Mouse (Mus musculus) cortical plate, adult 2 months (tissue): ENCODE data around the gene B3gnt9. TPM values are rescaled to one million over a fixed set of nuclear protein-coding genes. Genes with fewer than 3 reads are reported as not detected.
A peak's percentile ranks its signal among the peaks of the same experiment; 100 is the strongest.

Experiments used
- H3K27ac ChIP-seq: fragments of 200-500 bp; 2 replicates; pipeline ENCODE4 v1.5.1; 2012; ENCODE audit warnings: low read length, control low read depth, inconsistent platforms; ENCODE audit not compliant: insufficient read depth
- H3K4me1 ChIP-seq: fragments of 200-500 bp; 2 replicates; pipeline ENCODE4 v1.6.1; 2011; ENCODE audit warnings: low read length; ENCODE audit not compliant: control insufficient read depth, insufficient read depth
- H3K4me3 ChIP-seq: fragments of 200-500 bp; 2 replicates; pipeline ENCODE4 v1.5.1; 2011; ENCODE audit warnings: mild to moderate bottlenecking, low read length, control low read depth; ENCODE audit not compliant: insufficient read depth
- CTCF ChIP-seq: fragments of 200-500 bp; IDR thresholded peaks from 2 replicates; pipeline ENCODE4 v1.5.1; 2011; ENCODE audit warnings: mild to moderate bottlenecking, control low read depth, low read length; ENCODE audit not compliant: insufficient read depth; ENCODE audit errors: extremely low read depth
- POLR2A ChIP-seq: fragments of 200-500 bp; IDR thresholded peaks from 2 replicates; pipeline ENCODE4 v1.6.1; 2011; ENCODE audit warnings: mild to moderate bottlenecking, low read length, control low read depth; ENCODE audit not compliant: insufficient read depth; ENCODE audit errors: extremely low read depth
- polyA plus RNA-seq: library from polyadenylated mRNA; depleted of rRNA; stranded (reverse); fragments of >200 nt; gene quantifications from 2 replicates; pipeline ENCODE4 v1.2.3, GENCODE M21; 2012

The B3gnt9 gene
- polyA plus RNA-seq, 1 experiment: 5.5 TPM

DNA sequence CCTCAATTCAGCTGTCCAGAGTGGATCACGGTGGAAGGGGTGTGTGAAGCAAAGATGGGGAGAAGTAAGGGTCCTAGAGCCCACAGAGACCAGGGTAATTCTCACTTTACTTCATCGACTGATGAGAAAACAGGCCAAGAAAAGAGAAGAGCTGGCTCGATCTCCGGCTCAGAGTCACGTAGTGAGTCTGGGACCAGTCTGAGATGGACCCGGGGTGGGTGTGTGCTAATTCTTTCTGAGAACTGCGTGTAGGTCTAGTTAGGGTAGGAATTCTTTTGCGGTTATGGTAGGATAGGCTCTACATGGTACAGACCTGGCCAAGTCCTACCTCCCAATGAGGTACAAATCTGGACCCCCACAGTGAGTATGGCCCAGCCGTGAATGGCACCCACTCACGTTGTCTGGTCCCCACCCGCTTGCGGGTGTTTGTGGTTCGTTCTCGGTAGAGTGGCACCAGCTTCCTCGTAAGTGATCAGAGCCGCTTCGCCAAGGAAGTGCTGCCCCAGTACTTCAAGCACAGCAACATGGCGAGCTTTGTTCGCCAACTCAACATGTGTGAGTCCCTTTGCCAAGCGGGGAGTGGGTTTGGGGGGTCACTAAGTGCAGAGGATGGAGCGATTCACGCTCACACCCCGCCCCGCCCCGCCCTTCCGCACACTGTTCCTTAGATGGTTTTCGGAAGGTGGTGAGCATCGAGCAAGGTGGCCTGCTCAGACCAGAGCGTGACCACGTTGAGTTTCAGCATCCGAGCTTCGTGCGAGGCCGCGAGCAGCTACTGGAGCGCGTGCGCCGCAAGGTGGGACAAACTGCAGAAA, 15.4 kb upstream of the B3gnt9 start:
- no peaks in the 10 kb centered on the region; the same call in 1 of the 2 replicates for H3K4me1 ChIP-seq
- TF ChIP-seq POLR2A: no peak
- TF ChIP-seq CTCF: no peak
- H3K27ac ChIP-seq: no peak overlapping the region
- H3K4me3 ChIP-seq: peak overlapping the region; percentile 25

DNA sequence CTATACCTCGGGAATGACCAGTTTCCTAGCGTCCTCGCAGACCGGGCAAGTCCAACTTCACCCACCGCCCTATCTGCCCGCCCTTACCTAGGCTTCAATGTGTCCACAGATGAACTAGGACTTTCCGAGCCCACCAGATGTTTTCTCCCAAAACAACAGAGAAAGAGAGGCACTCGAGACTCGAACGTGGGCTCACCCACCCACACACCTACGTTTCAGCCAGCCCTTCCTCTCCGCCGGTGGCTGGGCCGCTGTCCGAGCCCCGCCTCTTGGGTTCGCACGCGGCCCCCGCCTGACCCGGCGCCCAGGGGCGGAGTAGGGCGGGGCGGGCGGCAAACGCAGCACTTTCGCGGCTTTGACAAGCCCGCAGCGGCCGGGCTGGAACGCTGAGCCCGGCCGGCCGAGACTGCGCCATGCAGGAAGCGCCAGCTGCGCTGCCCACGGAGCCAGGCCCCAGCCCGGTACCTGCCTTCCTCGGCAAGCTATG, 14.6 kb upstream of the B3gnt9 start, which contains the start of gene Hsf4:
Gene Hsf4 (plus strand): TSS at position 341 of the 487 bp plus-strand sequence.
- Histone ChIP-seq H3K4me1 (no peaks in the 10 kb centered on the region; the same call in 1 of the 2 replicates), H3K27ac (peak within 1 kb of the TSS; percentile 79), H3K4me3 (peak within 1 kb of the TSS; percentile 25)
- TF ChIP-seq CTCF: no peak
- TF ChIP-seq POLR2A: 0 out of 2 replicates have a peak, but pooled peaks have one; percentile 33

DNA sequence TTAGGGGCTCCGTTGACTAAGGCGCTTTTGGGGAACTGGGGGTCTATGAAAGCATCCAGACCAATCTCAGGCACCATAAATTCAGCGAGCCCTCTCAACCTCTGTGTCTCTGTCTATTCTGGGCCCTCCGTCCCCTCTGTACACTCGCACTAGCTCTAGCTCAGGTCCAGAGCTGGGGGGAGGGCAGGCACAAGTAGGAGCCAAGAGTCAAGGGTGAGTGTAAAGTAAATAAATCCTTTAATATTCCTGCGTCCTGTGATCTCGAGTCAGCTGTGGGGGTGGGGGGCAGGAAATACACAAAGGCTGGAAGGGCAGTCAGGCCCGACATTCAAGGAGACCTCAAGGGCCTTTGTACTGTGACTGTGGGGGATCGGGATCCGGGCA, 14.1 kb upstream of the B3gnt9 start:
- Histone ChIP-seq H3K4me1 (no peaks in the 10 kb centered on the region; the same call in 1 of the 2 replicates), H3K27ac (peak overlapping the region; percentile 79), H3K4me3 (peak overlapping the region; percentile 25)
- no peak for TF ChIP-seq CTCF
- no peak for TF ChIP-seq POLR2A

DNA sequence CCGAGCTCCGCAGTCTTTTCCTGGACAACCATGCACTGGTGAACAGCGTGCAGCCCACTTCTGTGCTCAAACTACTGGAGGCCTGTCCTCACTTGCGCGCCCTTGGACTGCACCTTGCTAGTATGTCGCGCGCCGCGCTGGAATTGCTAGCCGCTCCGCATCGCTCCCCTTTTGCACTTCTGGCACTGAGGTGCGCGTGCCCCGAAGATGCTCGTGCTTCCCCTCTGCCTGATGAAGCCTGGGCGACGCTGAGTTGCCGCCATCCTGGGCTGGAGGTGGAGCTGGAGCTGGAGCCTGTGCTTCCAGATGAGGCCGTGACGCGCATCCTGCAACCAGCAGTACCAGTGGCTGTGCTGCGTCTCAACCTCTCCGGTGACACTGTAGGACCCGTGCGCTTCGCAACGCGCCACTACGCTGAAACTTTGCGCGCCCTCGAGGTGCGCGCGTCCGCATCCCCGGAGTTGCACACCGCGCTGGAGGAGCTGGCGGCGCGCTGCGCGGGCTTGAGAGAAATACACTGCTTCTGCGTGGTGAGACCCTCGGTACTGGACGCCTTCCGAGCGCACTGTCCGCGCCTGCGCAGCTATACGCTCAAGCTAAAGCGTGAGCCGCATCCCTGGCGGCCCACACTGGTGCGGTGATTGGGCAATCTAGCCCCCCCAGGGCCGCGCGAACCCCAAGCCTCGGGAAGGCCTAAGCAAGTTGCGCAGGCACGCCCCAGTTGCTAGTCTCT, 13.6 kb upstream of the B3gnt9 start:
- H3K4me1 ChIP-seq: no peaks in the 10 kb centered on the region; the same call in 1 of the 2 replicates
- peak; percentile 73; the same call in 1 of the 2 replicates for TF ChIP-seq POLR2A
- no peak for TF ChIP-seq CTCF
- H3K27ac ChIP-seq: peak overlapping the region; percentile 79; the same call in 1 of the 2 replicates
- peak overlapping the region; percentile 25 for H3K4me3 ChIP-seq

DNA sequence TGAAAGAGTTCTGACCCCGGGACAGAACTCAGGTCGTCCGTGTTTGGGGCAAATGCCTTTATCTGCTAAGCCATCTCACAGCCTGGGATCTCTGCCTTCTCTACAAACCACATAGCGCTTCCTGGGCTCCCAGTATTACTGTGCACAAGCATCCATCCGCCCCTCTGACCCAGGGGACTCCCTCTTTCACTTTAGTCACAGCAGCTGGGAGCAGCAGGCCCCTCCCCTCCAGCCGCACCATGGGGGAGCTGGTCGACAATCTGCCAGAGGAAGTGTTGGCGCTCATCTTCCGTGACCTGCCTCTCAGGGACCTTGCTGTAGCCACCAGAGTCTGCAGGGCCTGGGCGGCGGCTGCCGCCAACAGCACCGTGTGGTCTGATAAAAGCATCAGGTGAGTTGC, 11.8 kb upstream of the B3gnt9 start:
- no peak overlapping the region for H3K27ac ChIP-seq
- TF ChIP-seq CTCF (no peak), POLR2A (no peak)
- H3K4me3 ChIP-seq: no peak overlapping the region
- no peaks in the 10 kb centered on the region; the same call in 1 of the 2 replicates for H3K4me1 ChIP-seq

DNA sequence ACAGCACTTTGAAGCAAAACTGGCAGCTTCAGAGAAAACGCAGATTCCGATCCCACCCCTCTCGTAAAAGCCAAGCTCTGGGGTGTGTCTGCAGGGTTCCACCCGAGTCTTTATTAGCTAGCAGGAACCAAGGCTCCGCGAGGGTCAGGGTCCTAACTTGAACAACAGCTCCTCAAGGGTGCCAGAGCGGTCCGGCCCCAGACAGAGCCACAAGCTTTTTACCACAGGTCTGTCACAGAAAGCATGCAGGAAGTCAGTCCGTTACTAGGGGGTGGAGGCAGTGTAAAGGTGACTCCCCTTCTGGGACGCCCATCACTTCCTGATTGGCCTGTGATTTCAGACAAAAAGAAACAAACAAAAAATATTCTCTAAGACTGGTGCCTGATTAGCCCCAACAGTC, 10.2 kb upstream of the B3gnt9 start:
- no peak for TF ChIP-seq CTCF
- no peak for TF ChIP-seq POLR2A
- Histone ChIP-seq H3K4me1 (no peaks in the 10 kb centered on the region; the same call in 1 of the 2 replicates), H3K27ac (no peak overlapping the region), H3K4me3 (no peak overlapping the region; the same call in 1 of the 2 replicates)

DNA sequence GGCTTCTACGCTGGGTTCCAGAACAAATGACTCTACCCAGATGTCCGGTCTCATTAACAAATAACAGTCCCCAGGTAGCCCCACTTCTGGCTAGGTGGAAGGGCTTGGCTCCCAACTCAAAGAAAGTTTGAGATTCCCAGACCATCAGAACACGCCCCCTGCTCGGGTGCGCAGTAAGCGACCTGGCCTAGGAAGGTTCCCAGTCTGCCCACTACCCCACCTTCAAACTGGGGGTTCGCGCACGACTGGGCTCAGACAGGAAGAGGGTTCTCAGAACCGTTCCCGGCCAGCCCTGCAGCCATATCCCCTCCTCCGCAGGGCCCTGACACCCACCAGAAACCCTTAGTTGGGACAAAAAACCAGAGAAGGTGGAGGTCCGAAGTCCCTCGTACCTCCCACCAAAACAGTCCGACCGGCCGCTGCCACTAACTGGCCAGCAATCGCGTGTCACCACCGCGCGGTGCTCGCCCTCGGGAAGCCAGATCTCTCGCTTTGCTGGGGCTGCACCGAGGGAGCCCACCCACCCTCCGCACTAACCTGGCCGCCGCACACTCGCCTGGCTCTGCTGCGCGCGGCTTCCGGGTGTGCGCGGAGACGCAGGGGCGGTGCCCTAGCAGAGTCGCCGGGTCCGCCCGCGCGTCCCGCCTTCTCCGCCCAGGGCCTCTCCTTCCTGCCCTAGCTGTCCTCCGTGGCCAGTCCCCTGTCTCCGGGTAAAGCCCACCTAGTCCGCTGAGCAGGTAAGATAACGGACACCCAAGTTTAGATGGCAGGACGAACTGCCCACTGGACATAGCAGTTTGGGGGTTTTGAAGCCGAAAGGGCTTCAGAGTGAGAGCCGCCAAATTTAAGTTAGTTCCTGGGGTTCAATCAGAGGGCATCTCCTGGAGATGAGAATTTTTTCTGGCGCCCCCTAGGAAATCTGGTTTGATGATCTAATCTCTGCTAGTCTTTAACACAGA, 9.3 kb upstream of the B3gnt9 start, which contains the start of the genes Tradd and Fbxl8:
Gene Tradd (minus strand): TSS at position 586 of the 959 bp plus-strand sequence.
Gene Fbxl8 (plus strand): TSS at position 625 of the 959 bp plus-strand sequence.
- TF ChIP-seq POLR2A: no peak
- no peak for TF ChIP-seq CTCF
- H3K4me1 ChIP-seq: no peaks in the 10 kb centered on the region
- peak within 1 kb of the TSS; percentile 68 for H3K4me3 ChIP-seq
- H3K27ac ChIP-seq: no peak within 1 kb of the TSS

DNA sequence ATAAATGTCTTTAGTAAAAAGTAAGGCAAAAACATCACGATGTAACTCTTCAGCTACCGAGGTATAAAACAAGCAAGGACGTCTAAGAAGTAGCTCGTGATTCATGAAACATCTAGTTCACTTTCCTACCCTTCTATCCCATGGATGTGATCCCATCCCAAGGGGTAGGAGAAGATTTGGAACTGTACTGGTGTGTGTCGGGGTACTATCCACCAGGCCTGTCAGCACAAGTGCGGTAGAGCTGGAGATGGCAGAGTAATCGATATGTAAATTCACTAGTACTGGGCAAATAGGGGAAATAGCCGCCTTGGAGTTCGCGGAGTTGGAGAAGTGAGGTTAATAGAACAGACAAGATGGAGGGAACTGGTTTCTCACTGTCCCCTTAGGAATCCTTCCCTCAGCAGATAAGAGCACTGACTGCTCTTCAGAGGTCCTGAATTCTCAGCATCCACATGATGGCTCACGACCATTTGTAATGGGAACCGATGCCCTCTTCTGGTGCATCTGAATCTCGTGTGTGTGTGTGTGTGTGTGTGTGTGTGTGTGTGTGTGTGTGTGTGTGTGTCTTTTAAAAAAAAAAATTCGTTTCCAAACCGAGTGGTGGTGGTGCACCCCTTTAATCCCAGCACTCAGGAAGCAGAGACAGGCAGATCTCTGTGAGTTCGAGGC, 8.4 kb upstream of the B3gnt9 start:
- TF ChIP-seq POLR2A: no peak
- no peak overlapping the region for H3K27ac ChIP-seq
- no peak overlapping the region; the same call in 1 of the 2 replicates for H3K4me3 ChIP-seq
- no peaks in the 10 kb centered on the region for H3K4me1 ChIP-seq
